Mouse (Mus musculus) heart, embryonic 12.5 days (tissue): ENCODE results near the gene Ficd. TPM values are rescaled to one million over a fixed set of nuclear protein-coding genes. Genes with fewer than 3 reads are reported as not detected.

Source experiments
- ATAC-seq: fragments of 200-750 bp; cut with Nextera tagmentation; 2 replicates; pipeline ENCODE4 v1.8.0; 2017; ENCODE audit warnings: moderate TSS enrichment, moderate library complexity; ENCODE audit not compliant: insufficient number of reproducible peaks, low FRiP score
- H3K27ac ChIP-seq: fragments of 300-500 bp; sonication (generic); 2 replicates; pipeline ENCODE4 v1.5.1; 2016; ENCODE audit warnings: mild to moderate bottlenecking, moderate library complexity; ENCODE audit not compliant: poor library complexity, severe bottlenecking
- H3K27me3 ChIP-seq: fragments of 300-500 bp; sonication (generic); replicated peaks from 2 replicates; pipeline ENCODE4 v1.6.1; 2016; ENCODE audit warnings: mild to moderate bottlenecking, moderate library complexity
- H3K36me3 ChIP-seq: fragments of 300-500 bp; sonication (generic); 2 replicates; pipeline ENCODE4 v1.6.1; 2016; ENCODE audit warnings: mild to moderate bottlenecking, moderate library complexity
- H3K4me1 ChIP-seq: fragments of 300-500 bp; sonication (generic); replicated peaks from 2 replicates; pipeline ENCODE4 v1.6.1; 2016; ENCODE audit warnings: mild to moderate bottlenecking
- H3K4me2 ChIP-seq: fragments of 300-500 bp; sonication (generic); 2 replicates; pipeline ENCODE4 v1.6.1; 2016; ENCODE audit warnings: mild to moderate bottlenecking, moderate library complexity
- H3K4me3 ChIP-seq: fragments of 300-500 bp; sonication (generic); 2 replicates; pipeline ENCODE4 v1.5.1; 2016; ENCODE audit warnings: mild to moderate bottlenecking
- H3K9ac ChIP-seq: fragments of 300-500 bp; sonication (generic); 2 replicates; pipeline ENCODE4 v1.6.1; 2016; ENCODE audit warnings: mild to moderate bottlenecking, moderate library complexity
- H3K9me3 ChIP-seq: fragments of 300-500 bp; sonication (generic); replicated peaks from 2 replicates; pipeline ENCODE4 v1.6.1; 2016; ENCODE audit warnings: mild to moderate bottlenecking, moderate library complexity
- WGBS: fragments of 180-500 bp; shearing (Covaris S2); methylation state at CpG from one replicate; pipeline ENCODE4 v1.1.7; 2016; 5-methylcytosine and 5-hydroxymethylcytosine counted together
- polyA plus RNA-seq: library from polyadenylated mRNA; unstranded; fragments of >200 nt; fragmentation: Nextera tagmentation; extraction: Ambion mirVana; gene quantifications from 2 replicates; pipeline ENCODE4 v1.2.1, GENCODE M21; 2016

Ficd gene
- 6.1 and 6.9 TPM in 2 replicates for polyA plus RNA-seq

- peaks cover 29% of the 10 kb centered on the region for H3K36me3 ChIP-seq
- ATAC-seq = peak; percentile 96
- WGBS = under 1% methylated on average over 71 of the region's 71 CpGs
Measured at GRCm38 (mm10) chr5:113735345-113736112, at the start of gene Ficd. Gene Ficd (plus strand): TSS chr5:113735803.

GRCm38 (mm10) chr5:113687514-113687913, 48.1 kb upstream of the Ficd start:
- WGBS = 75% methylated on average over 5 of the region's 5 CpGs

More at GRCm38 (mm10) chr5:113735345-113736112, at the start of gene Ficd:
- H3K27ac ChIP-seq = peak within 1 kb of the TSS; percentile 79
- H3K27me3 ChIP-seq = no peaks in the 10 kb centered on the region
- peak within 1 kb of the TSS; percentile 86 for H3K4me3 ChIP-seq
- H3K9ac ChIP-seq = peak within 1 kb of the TSS; percentile 85
- peak within 1 kb of the TSS; percentile 92 for H3K4me2 ChIP-seq
- peaks cover 13% of the 10 kb centered on the region for H3K4me1 ChIP-seq
- H3K9me3 ChIP-seq = no peaks in the 10 kb centered on the region

GRCm38 (mm10) chr5:113690069-113690548, 45.5 kb upstream of the Ficd start:
- H3K4me1 ChIP-seq = no peaks in the 10 kb centered on the region
- no peak overlapping the region for H3K9ac ChIP-seq
- peaks cover 22% of the 10 kb centered on the region; the same call in 1 of the 2 replicates for H3K9me3 ChIP-seq
- H3K4me2 ChIP-seq = no peak overlapping the region
- no peak overlapping the region for H3K4me3 ChIP-seq
- 77% methylated on average over 15 of the region's 15 CpGs for WGBS
- H3K27ac ChIP-seq = no peak overlapping the region
- no peak for ATAC-seq
- peaks cover 7% of the 10 kb centered on the region; the same call in 1 of the 2 replicates for H3K27me3 ChIP-seq
- H3K36me3 ChIP-seq = no peaks in the 10 kb centered on the region

More at GRCm38 (mm10) chr5:113687514-113687913, 48.1 kb upstream of the Ficd start:
- Histone ChIP-seq H3K4me3 (no peak overlapping the region), H3K27ac (no peak overlapping the region), H3K27me3 (0 out of 2 replicates have a peak, but pooled peaks cover 4% of the 10 kb centered on the region), H3K9ac (no peak overlapping the region), H3K9me3 (peaks cover 14% of the 10 kb centered on the region; the same call in 1 of the 2 replicates), H3K4me2 (no peak overlapping the region), H3K4me1 (no peaks in the 10 kb centered on the region), H3K36me3 (no peaks in the 10 kb centered on the region)
- ATAC-seq = no peak

- 74% methylated on average over 2 of the region's 2 CpGs for WGBS
- H3K4me2 ChIP-seq = no peak overlapping the region
- ATAC-seq = no peak
- H3K9ac ChIP-seq = no peak overlapping the region
- no peaks in the 10 kb centered on the region for H3K36me3 ChIP-seq
- H3K27ac ChIP-seq = no peak overlapping the region
- no peak overlapping the region for H3K4me3 ChIP-seq
- peaks cover 13% of the 10 kb centered on the region; the same call in 1 of the 2 replicates for H3K27me3 ChIP-seq
- H3K9me3 ChIP-seq = peaks cover 22% of the 10 kb centered on the region; the same call in 1 of the 2 replicates
- no peaks in the 10 kb centered on the region for H3K4me1 ChIP-seq
Measured at GRCm38 (mm10) chr5:113690866-113691265, 44.7 kb upstream of the Ficd start.

GRCm38 (mm10) chr5:113693196-113693755, 42.3 kb upstream of the Ficd start:
- no peaks in the 10 kb centered on the region for H3K36me3 ChIP-seq
- 81% methylated on average over 8 of the region's 8 CpGs for WGBS
- H3K4me1 ChIP-seq = no peaks in the 10 kb centered on the region
- ATAC-seq = no peak
- H3K9me3 ChIP-seq = peaks cover 15% of the 10 kb centered on the region; the same call in 1 of the 2 replicates
- peaks cover 16% of the 10 kb centered on the region; the same call in 1 of the 2 replicates for H3K27me3 ChIP-seq
- no peak overlapping the region for H3K4me3 ChIP-seq
- H3K9ac ChIP-seq = no peak overlapping the region
- H3K27ac ChIP-seq = no peak overlapping the region
- H3K4me2 ChIP-seq = no peak overlapping the region

GRCm38 (mm10) chr5:113694000-113694399, 41.6 kb upstream of the Ficd start:
- Histone ChIP-seq H3K9ac (no peak overlapping the region), H3K9me3 (peaks cover 15% of the 10 kb centered on the region; the same call in 1 of the 2 replicates), H3K4me1 (no peaks in the 10 kb centered on the region), H3K4me3 (no peak overlapping the region), H3K4me2 (no peak overlapping the region), H3K27me3 (peaks cover 16% of the 10 kb centered on the region; the same call in 1 of the 2 replicates), H3K36me3 (no peaks in the 10 kb centered on the region), H3K27ac (no peak overlapping the region)
- 54% methylated on average over 4 of the region's 4 CpGs for WGBS
- no peak for ATAC-seq

- WGBS = 57% methylated on average over 5 of the region's 5 CpGs
- no peaks in the 10 kb centered on the region for H3K36me3 ChIP-seq
- no peak for ATAC-seq
- no peak overlapping the region for H3K4me2 ChIP-seq
- H3K4me3 ChIP-seq = no peak overlapping the region
- peaks cover 16% of the 10 kb centered on the region; the same call in 1 of the 2 replicates for H3K27me3 ChIP-seq
- H3K27ac ChIP-seq = no peak overlapping the region
- H3K9ac ChIP-seq = no peak overlapping the region
- peaks cover 15% of the 10 kb centered on the region; the same call in 1 of the 2 replicates for H3K9me3 ChIP-seq
- H3K4me1 ChIP-seq = no peaks in the 10 kb centered on the region
Measured at GRCm38 (mm10) chr5:113694415-113694814, 41.2 kb upstream of the Ficd start.

GRCm38 (mm10) chr5:113700388-113701023, 35.1 kb upstream of the Ficd start:
- Histone ChIP-seq H3K4me2 (no peak overlapping the region), H3K36me3 (no peaks in the 10 kb centered on the region), H3K4me1 (no peaks in the 10 kb centered on the region), H3K27me3 (peaks cover 28% of the 10 kb centered on the region), H3K9me3 (no peaks in the 10 kb centered on the region), H3K4me3 (no peak overlapping the region), H3K27ac (no peak overlapping the region), H3K9ac (no peak overlapping the region)
- ATAC-seq = no peak
- 68% methylated on average over 19 of the region's 19 CpGs for WGBS

GRCm38 (mm10) chr5:113703803-113704585, 31.6 kb upstream of the Ficd start:
- no peaks in the 10 kb centered on the region for H3K4me1 ChIP-seq
- H3K4me2 ChIP-seq = no peak overlapping the region
- H3K27me3 ChIP-seq = peaks cover 31% of the 10 kb centered on the region; the same call in 1 of the 2 replicates
- 58% methylated on average over 21 of the region's 21 CpGs for WGBS
- ATAC-seq = no peak
- no peak overlapping the region for H3K27ac ChIP-seq
- no peaks in the 10 kb centered on the region for H3K36me3 ChIP-seq
- no peaks in the 10 kb centered on the region for H3K9me3 ChIP-seq
- no peak overlapping the region for H3K4me3 ChIP-seq
- H3K9ac ChIP-seq = no peak overlapping the region

- Histone ChIP-seq H3K9ac (no peak overlapping the region), H3K4me2 (no peak overlapping the region), H3K9me3 (peaks cover 6% of the 10 kb centered on the region; the same call in 1 of the 2 replicates), H3K4me3 (no peak overlapping the region), H3K27me3 (0 out of 2 replicates have a peak, but pooled peaks cover 5% of the 10 kb centered on the region), H3K27ac (no peak overlapping the region), H3K4me1 (no peaks in the 10 kb centered on the region), H3K36me3 (no peaks in the 10 kb centered on the region)
- ATAC-seq = no peak
- WGBS = 60% methylated on average over 2 of the region's 2 CpGs
Measured at GRCm38 (mm10) chr5:113712861-113713260, 22.7 kb upstream of the Ficd start.
